Mouse (Mus musculus): Measurements from ENCODE around the gene Tgtp1. TPM values are rescaled to one million over a fixed set of nuclear protein-coding genes. Genes with fewer than 3 reads are reported as not detected.
"Not testable (repeated sequence)": the region's sequence is repeated elsewhere in the genome, so short reads cannot be mapped to it uniquely, and the experiment has no call there.

Gene Tgtp1
- total and polyA plus RNA-seq, 2 experiments from 2014 or later: 0.25 TPM; not detected in 1

DNA sequence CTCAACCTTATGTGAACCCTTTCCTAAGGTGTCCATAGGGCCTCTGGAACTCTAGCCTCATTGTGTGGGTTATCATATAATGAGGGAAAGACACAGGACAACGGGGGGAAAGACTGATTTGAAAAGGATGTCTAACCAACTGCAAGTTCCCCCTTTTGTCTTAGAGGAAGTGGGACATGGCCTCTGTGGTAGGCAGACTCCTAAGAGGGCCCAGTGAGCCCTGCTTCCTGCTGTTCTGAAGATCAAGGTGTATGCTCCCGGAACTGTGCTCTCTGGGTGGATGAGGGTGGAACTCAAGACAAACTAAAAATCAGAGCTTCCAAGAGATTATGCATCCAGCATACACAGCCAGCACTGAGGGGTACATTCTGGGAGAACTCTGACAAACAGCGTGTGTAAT, 5.8 kb downstream of the Tgtp1 start:
- H3K4me3 ChIP-seq (ENCODE audit: low read depth, low read length); H3K4me1 ChIP-seq (ENCODE audit: control insufficient read depth, insufficient read depth); H3K27ac ChIP-seq (ENCODE audit: low read depth); H3K36me3 ChIP-seq (replicated peaks; ENCODE audit: control insufficient read depth, insufficient read depth, low read length); DNase-seq (ENCODE audit: low spot score); ATAC-seq (ENCODE audit: insufficient read depth, low read depth); H3K9me3 ChIP-seq (replicated peaks; ENCODE audit: control insufficient read depth, low read length); H3K9ac ChIP-seq (replicated peaks; ENCODE audit: low read depth, low read length); H3K27me3 ChIP-seq (ENCODE audit: control insufficient read depth, insufficient read depth, low read length); H3K4me2 ChIP-seq (ENCODE audit: low read depth, low read length): not testable (repeated sequence)
- 61% methylated on average over 2 of the region's 3 CpGs for WGBS

DNA sequence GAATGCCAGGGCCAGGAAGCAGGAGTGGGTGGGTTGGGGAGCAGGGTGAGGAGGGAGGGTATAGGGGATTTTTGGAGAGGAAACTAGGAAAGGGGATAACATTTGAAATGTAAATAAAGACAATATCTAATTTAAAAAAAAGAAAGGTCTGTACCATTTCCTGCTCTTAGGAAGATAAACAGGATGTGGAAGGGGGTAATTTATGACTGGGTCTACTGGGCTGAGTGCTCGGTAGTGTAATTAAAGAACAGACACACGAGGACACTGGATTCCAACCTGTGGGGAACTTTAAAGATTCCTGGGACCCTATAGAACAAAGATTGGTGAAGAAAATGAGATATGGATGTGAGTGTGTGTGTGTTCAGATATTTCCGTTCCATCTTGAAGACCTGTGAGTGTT, 11.1 kb downstream of the Tgtp1 start:
- not testable (repeated sequence) for DNase-seq (ENCODE audit: low spot score); H3K27me3 ChIP-seq (ENCODE audit: control insufficient read depth, insufficient read depth, low read length); H3K36me3 ChIP-seq (replicated peaks; ENCODE audit: control insufficient read depth, insufficient read depth, low read length); ATAC-seq (ENCODE audit: insufficient read depth, low read depth); H3K9me3 ChIP-seq (replicated peaks; ENCODE audit: control insufficient read depth, low read length); H3K4me2 ChIP-seq (ENCODE audit: low read depth, low read length); H3K27ac ChIP-seq (ENCODE audit: low read depth); H3K4me3 ChIP-seq (ENCODE audit: low read depth, low read length); H3K4me1 ChIP-seq (ENCODE audit: control insufficient read depth, insufficient read depth); H3K9ac ChIP-seq (replicated peaks; ENCODE audit: low read depth, low read length)
- no CpG with 5 or more reads among the region's 3 CpGs for WGBS

DNA sequence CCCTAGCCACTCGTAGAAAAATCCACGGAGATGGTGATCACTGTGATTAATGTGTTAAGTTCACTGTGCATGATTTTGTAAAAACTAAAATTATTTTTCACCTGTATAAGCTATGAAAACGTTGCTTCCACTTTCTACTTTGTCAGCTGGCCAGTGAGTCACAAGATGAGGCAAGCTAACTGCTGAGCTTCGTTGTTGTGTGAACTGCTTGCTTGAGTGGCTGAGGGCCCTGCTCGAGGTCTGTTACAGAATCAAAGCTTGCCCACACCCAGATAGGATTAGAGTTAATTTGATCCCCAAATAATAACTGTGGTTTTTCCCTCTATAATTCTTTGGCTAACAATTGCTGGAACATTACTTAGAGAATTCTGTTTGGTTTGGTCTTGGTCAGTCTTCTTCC, 13.9 kb downstream of the Tgtp1 start:
- H3K4me3 ChIP-seq (ENCODE audit: low read depth, low read length); H3K36me3 ChIP-seq (replicated peaks; ENCODE audit: control insufficient read depth, insufficient read depth, low read length); H3K27ac ChIP-seq (ENCODE audit: low read depth); H3K4me1 ChIP-seq (ENCODE audit: control insufficient read depth, insufficient read depth); H3K9ac ChIP-seq (replicated peaks; ENCODE audit: low read depth, low read length); DNase-seq (ENCODE audit: low spot score); ATAC-seq (ENCODE audit: insufficient read depth, low read depth); H3K27me3 ChIP-seq (ENCODE audit: control insufficient read depth, insufficient read depth, low read length); H3K9me3 ChIP-seq (replicated peaks; ENCODE audit: control insufficient read depth, low read length); H3K4me2 ChIP-seq (ENCODE audit: low read depth, low read length): not testable (repeated sequence)
- no CpG with 5 or more reads among the region's 5 CpGs for whole genome bisulfite sequencing

DNA sequence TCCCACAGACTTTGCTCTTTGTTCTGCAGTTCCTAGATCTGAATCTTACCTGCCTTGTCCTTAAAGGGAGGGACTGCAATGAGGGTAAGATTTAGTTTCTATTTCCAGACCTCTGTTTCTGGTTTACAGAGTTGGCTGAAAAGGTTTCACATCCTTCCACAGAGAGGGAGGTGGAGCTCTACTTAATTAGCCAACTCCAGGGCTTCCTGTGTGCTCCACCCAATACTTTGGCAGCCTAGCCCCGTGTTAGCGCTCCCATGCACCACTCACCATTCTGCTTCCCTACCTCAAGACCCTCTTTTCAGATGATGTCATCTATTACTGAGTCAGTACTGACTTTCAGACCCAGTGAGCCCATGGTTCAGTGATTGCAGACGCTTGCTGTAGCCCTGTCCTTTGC, 14.7 kb downstream of the Tgtp1 start, which contains the start of gene 9930111J21Rik1:
9930111J21Rik1 (minus strand) TSS at position 148 of the 400 bp plus-strand sequence.
- ATAC-seq (ENCODE audit: insufficient read depth, low read depth): peak; percentile 36; the same call in 1 of the 2 replicates
- WGBS: no CpG with 5 or more reads among the region's 3 CpGs
- DNase-seq (ENCODE audit: low spot score); H3K4me2 ChIP-seq (ENCODE audit: low read depth, low read length); H3K4me1 ChIP-seq (ENCODE audit: control insufficient read depth, insufficient read depth); H3K9me3 ChIP-seq (replicated peaks; ENCODE audit: control insufficient read depth, low read length); H3K36me3 ChIP-seq (replicated peaks; ENCODE audit: control insufficient read depth, insufficient read depth, low read length); H3K4me3 ChIP-seq (ENCODE audit: low read depth, low read length); H3K27me3 ChIP-seq (ENCODE audit: control insufficient read depth, insufficient read depth, low read length); H3K27ac ChIP-seq (ENCODE audit: low read depth); H3K9ac ChIP-seq (replicated peaks; ENCODE audit: low read depth, low read length): not testable (repeated sequence)

DNA sequence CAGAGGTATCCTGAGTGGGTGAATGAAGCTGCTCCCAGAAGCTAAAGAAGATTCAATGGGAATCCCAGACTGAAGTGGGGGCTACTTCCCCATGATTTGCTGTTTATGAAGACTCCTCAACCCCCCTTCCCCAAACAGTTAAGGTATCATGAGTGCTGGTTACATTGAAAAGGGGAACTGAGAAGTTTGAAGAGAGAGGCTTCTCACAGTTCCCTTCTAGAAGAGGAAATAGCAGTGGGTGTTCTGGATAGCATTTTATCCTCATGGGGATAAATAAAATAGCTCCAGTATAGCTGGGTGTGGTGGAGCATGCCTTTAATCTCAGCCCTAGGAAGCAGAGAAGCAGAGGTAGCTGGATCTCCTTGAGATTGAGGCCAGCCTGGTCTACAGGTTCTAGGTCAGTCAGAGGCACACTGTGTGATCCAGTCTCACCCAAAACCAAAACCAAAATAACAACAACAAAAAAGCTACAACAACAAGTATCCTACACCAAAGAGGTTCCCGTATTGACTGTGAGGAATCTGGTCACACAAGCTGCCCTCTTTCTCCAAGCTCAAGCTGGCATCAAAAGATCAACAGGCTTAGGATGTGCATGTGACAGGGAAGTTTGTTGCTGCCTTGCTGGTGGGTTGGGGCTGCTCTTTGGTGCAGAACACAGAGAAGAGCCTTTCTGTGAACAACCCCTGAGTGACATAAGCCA, 15.6 kb downstream of the Tgtp1 start, which contains the start of gene Olfr56:
Olfr56 (plus strand) TSS at position 650 of the 700 bp plus-strand sequence.
- not testable (repeated sequence) for H3K9me3 ChIP-seq (replicated peaks; ENCODE audit: control insufficient read depth, low read length); H3K4me1 ChIP-seq (ENCODE audit: control insufficient read depth, insufficient read depth); H3K4me2 ChIP-seq (ENCODE audit: low read depth, low read length); H3K27me3 ChIP-seq (ENCODE audit: control insufficient read depth, insufficient read depth, low read length); DNase-seq (ENCODE audit: low spot score); H3K9ac ChIP-seq (replicated peaks; ENCODE audit: low read depth, low read length); H3K27ac ChIP-seq (ENCODE audit: low read depth); H3K36me3 ChIP-seq (replicated peaks; ENCODE audit: control insufficient read depth, insufficient read depth, low read length); ATAC-seq (ENCODE audit: insufficient read depth, low read depth); H3K4me3 ChIP-seq (ENCODE audit: low read depth, low read length)
- no CpG with 5 or more reads among the region's 1 CpGs for WGBS

DNA sequence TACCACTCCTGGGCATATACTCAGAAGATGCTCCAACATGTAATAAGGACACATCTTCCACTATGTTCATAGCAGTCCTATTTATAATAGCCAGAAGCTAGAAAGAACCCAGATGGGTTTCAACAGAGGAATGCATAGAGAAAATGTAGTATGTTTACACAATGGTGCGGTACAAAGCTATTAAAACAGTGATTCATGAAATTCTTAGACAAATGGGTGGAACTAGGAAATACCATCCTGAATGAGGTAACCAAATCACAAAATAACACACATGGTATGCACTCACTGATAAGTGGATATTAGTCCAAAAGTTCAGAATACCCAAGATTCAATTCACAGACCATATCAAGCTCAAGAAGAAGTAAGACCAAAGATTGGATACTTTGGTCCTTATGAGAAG, 19.3 kb downstream of the Tgtp1 start:
- not testable (repeated sequence) for H3K9ac ChIP-seq (replicated peaks; ENCODE audit: low read depth, low read length); DNase-seq (ENCODE audit: low spot score); H3K4me3 ChIP-seq (ENCODE audit: low read depth, low read length); H3K36me3 ChIP-seq (replicated peaks; ENCODE audit: control insufficient read depth, insufficient read depth, low read length); H3K27me3 ChIP-seq (ENCODE audit: control insufficient read depth, insufficient read depth, low read length); ATAC-seq (ENCODE audit: insufficient read depth, low read depth); H3K27ac ChIP-seq (ENCODE audit: low read depth); H3K4me1 ChIP-seq (ENCODE audit: control insufficient read depth, insufficient read depth); H3K9me3 ChIP-seq (replicated peaks; ENCODE audit: control insufficient read depth, low read length); H3K4me2 ChIP-seq (ENCODE audit: low read depth, low read length)
- WGBS: no CpG with 5 or more reads among the region's 1 CpGs

DNA sequence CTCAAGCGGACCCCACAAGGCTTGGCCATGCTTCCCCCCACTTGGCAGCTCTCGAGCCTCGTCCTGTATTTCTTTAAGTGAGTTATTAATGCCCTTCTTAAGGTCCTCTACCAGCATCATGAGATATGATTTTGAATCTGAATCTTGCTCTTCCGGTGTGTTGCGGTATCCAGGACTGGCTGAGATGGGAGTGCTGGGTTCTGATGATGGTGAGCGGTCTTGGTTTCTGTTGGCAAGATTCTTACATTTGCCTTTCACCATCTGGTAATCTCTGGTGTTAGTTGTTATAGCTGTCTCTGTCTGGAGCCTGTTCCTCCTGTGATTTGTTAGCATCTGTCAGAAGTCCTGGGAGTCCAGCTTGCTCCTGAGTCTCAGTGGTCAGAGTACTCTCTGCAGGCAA, 47.9 kb downstream of the Tgtp1 start, which contains the start of gene Psme2b:
Psme2b (minus strand) TSS at position 101 of the 400 bp plus-strand sequence.
- not testable (repeated sequence) for DNase-seq (ENCODE audit: low spot score); H3K9ac ChIP-seq (replicated peaks; ENCODE audit: low read depth, low read length); ATAC-seq (ENCODE audit: insufficient read depth, low read depth); H3K4me1 ChIP-seq (ENCODE audit: control insufficient read depth, insufficient read depth); H3K4me2 ChIP-seq (ENCODE audit: low read depth, low read length); H3K9me3 ChIP-seq (replicated peaks; ENCODE audit: control insufficient read depth, low read length); H3K4me3 ChIP-seq (ENCODE audit: low read depth, low read length); H3K27me3 ChIP-seq (ENCODE audit: control insufficient read depth, insufficient read depth, low read length); H3K36me3 ChIP-seq (replicated peaks; ENCODE audit: control insufficient read depth, insufficient read depth, low read length); H3K27ac ChIP-seq (ENCODE audit: low read depth)
- WGBS: 84% methylated on average over 6 of the region's 6 CpGs

DNA sequence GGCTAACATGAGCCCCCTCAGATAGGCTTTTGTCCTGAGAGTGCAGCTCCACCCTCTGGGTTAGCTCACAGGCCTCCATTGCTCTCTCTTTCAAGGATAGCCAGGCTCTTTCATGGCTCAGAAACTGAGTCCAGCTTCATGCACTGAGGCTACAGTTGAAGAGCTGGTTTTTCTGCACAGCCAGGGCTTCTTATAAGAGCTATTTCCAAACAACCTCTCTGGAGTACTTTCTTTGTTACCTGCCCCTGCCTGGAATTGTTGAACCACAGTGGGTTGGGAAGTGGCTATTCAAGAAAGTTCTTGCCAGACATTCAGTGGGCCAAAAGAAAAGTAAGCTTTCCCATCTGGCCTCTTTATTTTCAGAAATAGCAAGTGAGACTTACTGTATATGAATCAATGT, 54.7 kb downstream of the Tgtp1 start:
- not testable (repeated sequence) for H3K4me2 ChIP-seq (ENCODE audit: low read depth, low read length); H3K9me3 ChIP-seq (replicated peaks; ENCODE audit: control insufficient read depth, low read length); H3K9ac ChIP-seq (replicated peaks; ENCODE audit: low read depth, low read length); H3K4me1 ChIP-seq (ENCODE audit: control insufficient read depth, insufficient read depth); H3K4me3 ChIP-seq (ENCODE audit: low read depth, low read length); ATAC-seq (ENCODE audit: insufficient read depth, low read depth); H3K27ac ChIP-seq (ENCODE audit: low read depth); H3K27me3 ChIP-seq (ENCODE audit: control insufficient read depth, insufficient read depth, low read length); DNase-seq (ENCODE audit: low spot score); H3K36me3 ChIP-seq (replicated peaks; ENCODE audit: control insufficient read depth, insufficient read depth, low read length)
